Mouse (Mus musculus) erythroblast, adult 5-6 weeks (primary cell): ENCODE measurements around the gene Tgfbr2. TPM values are rescaled to one million over a fixed set of nuclear protein-coding genes. Genes with fewer than 3 reads are reported as not detected.
"Not testable (repeated sequence)": the region's sequence is repeated elsewhere in the genome, so short reads cannot be mapped to it uniquely, and the experiment has no call there.

Experiments
- ATAC-seq: replicated peaks from 2 replicates; pipeline ENCODE4 v1.8.0; 2016; ENCODE audit warnings: moderate number of reproducible peaks, mild to moderate bottlenecking, moderate TSS enrichment, inconsistent platforms; ENCODE audit not compliant: poor library complexity, low FRiP score, severe bottlenecking
- total RNA-seq, 2 experiments: library from RNA; stranded (forward) in 1 of 2; stranded (reverse) in 1 of 2; fragments of 150-400 nt in 1 of 2; fragments of 200-764, 138-1000 nt in 1 of 2; gene quantifications; 2 replicates each; pipeline versions ENCODE4 v1.2.3 to v1.2.4; 2015 to 2017; ENCODE audit warnings: low replicate concordance in 2 of 2

Tgfbr2 gene
- total RNA-seq, 2 experiments from 2014 or later = 4.8 to 5.8 TPM

DNA sequence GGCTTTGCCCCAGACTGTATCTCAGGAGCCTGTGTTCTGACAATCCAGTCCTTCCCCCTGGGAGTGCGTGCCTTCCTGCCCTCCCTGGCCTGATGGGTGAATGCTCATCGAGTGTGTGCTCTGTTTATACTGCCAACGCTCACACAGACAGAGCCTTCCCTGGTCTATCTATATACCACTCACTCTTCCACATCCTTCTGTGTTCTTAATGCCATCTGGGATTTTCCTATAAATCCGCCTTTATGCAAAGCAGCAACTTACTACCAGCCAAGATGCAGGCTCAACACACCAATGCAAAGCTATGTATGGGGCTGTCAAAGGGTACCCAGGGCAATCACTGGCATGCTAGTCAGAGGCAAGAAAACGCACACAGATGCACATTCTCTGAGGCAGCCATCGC is 89.2 kb downstream of the Tgfbr2 start:
- ATAC-seq = no peak

- no peak for ATAC-seq
Measured at GRCm38 (mm10) chr9:116084324-116084931, 90.7 kb downstream of the Tgfbr2 start.

GRCm38 (mm10) chr9:116083726-116084323 is 91.3 kb downstream of the Tgfbr2 start:
- no peak for ATAC-seq

GRCm38 (mm10) chr9:116083300-116083699 is 91.9 kb downstream of the Tgfbr2 start:
- no peak for ATAC-seq

- ATAC-seq = no peak
Measured at GRCm38 (mm10) chr9:116081781-116082180, 93.4 kb downstream of the Tgfbr2 start.

GRCm38 (mm10) chr9:116077419-116077818 is 97.7 kb downstream of the Tgfbr2 start:
- no peak for ATAC-seq

GRCm38 (mm10) chr9:116076946-116077345 is 98.2 kb downstream of the Tgfbr2 start:
- no peak for ATAC-seq

GRCm38 (mm10) chr9:116076163-116076562 is 99.0 kb downstream of the Tgfbr2 start:
- ATAC-seq = no peak

DNA sequence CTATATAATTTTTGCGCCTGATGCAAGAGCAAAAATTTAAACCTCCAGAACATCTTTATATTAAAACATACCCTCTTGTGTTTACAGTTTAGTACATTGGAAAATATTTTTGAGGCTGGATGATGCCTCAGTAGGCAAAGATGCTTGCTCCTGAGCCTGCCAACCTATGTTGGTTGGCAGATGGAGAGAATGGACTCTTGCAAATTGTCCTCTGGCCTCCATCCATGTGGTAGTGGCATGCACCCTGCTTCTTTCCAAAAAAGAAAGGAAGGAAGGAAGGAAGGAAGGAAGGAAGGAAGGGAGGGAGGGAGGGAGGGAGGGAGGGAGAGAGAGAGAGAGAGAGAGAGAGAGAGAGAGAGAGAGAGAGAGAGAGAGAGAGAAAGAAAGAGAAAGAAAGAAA is 103.6 kb downstream of the Tgfbr2 start:
- not testable (repeated sequence) for ATAC-seq

GRCm38 (mm10) chr9:116064774-116065173 is 110.4 kb downstream of the Tgfbr2 start:
- ATAC-seq = no peak

DNA sequence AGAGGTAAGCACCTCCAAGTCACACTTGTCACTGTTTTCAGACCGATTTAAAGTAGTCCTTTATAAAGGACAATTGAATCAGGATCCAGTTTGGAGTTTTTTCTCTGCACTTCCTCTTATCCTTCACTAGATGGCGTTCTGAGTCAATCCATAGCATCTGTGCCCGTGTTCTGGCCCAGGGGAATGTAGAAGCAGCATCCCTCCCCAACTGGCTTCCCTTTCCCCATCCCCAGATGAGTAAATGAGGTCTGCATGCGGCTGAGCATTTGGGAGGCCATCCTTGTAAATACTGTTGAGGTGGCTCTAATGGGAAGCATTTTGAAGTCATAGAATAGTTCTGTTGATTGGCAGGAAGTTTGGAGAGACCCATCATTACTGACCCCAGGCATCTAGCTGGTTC is 114.5 kb downstream of the Tgfbr2 start:
- ATAC-seq = no peak

DNA sequence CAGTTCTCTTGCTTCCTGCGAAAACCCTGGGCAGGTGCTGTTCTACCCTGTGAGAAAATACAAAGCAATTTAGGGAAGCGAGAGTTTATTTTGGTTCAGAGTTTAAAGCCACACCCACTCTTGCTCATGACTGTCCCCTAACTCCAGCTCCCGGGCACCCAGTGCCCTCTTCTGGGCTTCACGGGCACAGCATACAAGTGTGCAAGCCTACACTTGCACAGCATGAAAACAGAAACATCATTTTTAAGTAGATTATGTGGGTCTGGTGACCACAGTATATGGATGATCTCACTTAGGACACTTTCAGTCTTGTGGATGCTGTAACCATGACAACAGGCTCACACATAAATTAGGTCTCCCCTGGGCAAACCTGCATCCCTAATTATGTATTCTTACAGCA is 116.0 kb downstream of the Tgfbr2 start:
- ATAC-seq = no peak

DNA sequence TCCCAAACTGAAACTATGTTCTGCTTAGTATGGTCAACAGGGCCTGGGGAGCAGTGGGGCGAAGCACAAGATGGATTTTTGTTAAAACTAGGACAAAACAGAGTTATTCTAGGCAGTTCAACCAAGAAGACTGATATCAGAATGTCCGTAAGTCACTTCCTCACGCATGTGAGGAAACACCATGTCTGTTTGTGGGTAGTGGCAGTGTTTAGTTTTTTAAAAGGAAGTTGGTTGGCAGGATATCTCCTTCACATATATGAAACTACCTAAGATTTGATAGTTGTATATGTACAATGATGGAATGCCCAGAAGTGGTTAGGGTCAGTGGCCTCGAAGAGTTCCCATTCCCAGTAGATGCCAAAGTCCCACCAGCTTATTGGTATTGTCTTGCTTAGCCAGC is 116.7 kb downstream of the Tgfbr2 start:
- no peak for ATAC-seq

DNA sequence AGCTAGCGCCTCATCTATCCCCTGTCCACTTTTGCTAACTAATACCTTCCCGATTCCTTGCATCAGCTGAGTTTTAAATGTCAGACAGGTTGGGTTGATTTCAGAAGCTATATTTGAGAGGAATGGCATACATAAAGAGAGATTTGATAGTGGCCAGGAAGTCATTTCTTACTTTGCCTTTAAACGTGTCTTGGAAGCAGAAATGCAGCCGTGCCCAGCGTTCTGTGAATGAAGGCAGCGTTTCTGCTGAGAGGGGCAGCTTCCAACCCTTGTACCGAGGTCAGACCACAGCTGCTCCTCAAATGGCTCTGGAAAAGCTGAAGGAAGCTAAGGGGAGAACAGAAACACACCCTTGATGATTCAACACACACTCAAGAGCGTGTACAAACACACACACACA is 121.2 kb downstream of the Tgfbr2 start:
- ATAC-seq = no peak

GRCm38 (mm10) chr9:116049985-116050384 is 125.2 kb downstream of the Tgfbr2 start:
- ATAC-seq = no peak

- ATAC-seq = no peak
Measured at GRCm38 (mm10) chr9:116041787-116042186, 133.4 kb downstream of the Tgfbr2 start.

DNA sequence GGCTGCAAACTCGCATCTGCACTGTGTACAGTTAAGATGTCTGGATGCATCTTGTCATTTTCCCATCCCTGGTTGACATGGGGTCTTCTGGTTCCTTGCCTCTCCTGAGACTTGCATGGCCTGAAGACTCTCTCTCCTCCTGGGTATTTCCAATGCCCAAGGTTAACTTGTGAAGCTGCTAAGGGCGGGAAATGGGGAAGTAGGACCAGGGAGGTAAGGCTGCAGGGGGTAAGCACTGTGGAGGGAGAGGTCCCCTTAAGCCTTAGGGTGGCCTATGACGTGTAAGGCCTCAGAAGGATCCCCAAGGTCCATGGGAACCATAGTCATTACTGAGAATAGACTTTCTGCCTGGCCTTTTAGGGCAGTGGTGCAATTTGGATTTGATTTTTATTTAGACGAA is 133.8 kb downstream of the Tgfbr2 start:
- ATAC-seq = no peak; the same call in 1 of the 2 replicates

GRCm38 (mm10) chr9:116040852-116041251 is 134.3 kb downstream of the Tgfbr2 start:
- ATAC-seq = peak; percentile 85

DNA sequence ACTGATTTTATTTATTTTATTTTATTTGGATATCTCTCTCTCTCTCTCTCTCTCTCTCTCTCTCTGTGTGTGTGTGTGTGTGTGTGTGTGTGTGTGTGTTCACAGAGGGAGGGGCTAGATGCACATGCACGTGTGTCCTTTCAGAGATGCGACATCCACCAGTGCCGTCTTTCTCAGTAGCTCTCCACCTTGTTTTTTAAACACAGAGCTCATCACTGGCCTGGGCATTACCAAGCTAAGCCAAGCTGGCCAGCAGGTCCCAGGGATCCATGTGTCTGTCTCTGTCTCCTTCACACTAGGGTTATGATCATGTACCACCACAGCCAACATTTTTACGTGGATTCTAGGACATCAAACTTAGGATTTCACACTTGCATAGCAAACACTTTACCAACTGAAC is 135.2 kb downstream of the Tgfbr2 start:
- ATAC-seq = no peak

DNA sequence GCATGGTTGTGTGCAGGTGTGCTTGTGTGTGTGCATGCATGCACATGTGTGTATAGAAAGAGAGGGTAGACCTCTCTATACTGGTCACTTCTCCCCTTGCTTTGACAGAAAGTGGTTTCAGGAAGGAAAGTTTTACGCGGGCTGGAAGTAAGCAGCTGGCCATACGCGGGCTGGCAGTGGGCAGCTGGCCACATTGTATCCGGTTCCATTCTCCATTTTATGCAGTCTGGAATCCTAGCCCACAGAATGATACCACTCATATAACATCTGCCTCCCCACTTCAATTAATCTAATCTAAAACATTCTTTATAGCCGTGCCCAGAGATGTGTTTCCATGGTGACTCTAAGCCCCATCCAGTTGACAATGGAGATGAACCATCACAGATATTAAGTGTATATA is 136.9 kb downstream of the Tgfbr2 start:
- no peak for ATAC-seq
